Mouse (Mus musculus) neural tube, embryonic 11.5 days (tissue): ENCODE results near the gene Carhsp1. TPM values are rescaled to one million over a fixed set of nuclear protein-coding genes. Genes with fewer than 3 reads are reported as not detected.

ENCODE experiments used
- ATAC-seq: fragments of 200-750 bp; cut with Nextera tagmentation; 2 replicates; pipeline ENCODE4 v1.8.0; 2017; ENCODE audit warnings: moderate number of reproducible peaks, mild to moderate bottlenecking, moderate TSS enrichment, moderate library complexity; ENCODE audit not compliant: insufficient read depth, low FRiP score, low TSS enrichment
- DNase-seq: peaks from one replicate; pipeline ENCODE4 v3.0.0-alpha.2; 2015; ENCODE audit warnings: low spot score
- H3K27ac ChIP-seq: fragments of 300-500 bp; sonication (generic); 2 replicates; pipeline ENCODE4 v1.5.1; 2014; ENCODE audit warnings: low read depth, mild to moderate bottlenecking, low read length
- H3K27me3 ChIP-seq: fragments of 300-500 bp; sonication (generic); 2 replicates; pipeline ENCODE4 v1.6.1; 2014; ENCODE audit warnings: mild to moderate bottlenecking, low read length, mixed read lengths; ENCODE audit not compliant: control insufficient read depth, insufficient read depth
- H3K36me3 ChIP-seq: fragments of 300-500 bp; sonication (generic); 2 replicates; pipeline ENCODE4 v1.6.1; 2014; ENCODE audit warnings: mild to moderate bottlenecking, low read length, moderate library complexity, mixed read lengths; ENCODE audit not compliant: control insufficient read depth, insufficient read depth
- H3K4me1 ChIP-seq: fragments of 300-500 bp; sonication (generic); 2 replicates; pipeline ENCODE4 v1.6.1; 2014; ENCODE audit warnings: low read length, mixed read lengths; ENCODE audit not compliant: control insufficient read depth, insufficient read depth
- H3K4me2 ChIP-seq: fragments of 300-500 bp; sonication (generic); 2 replicates; pipeline ENCODE4 v1.6.1; 2014; ENCODE audit warnings: low read depth, mild to moderate bottlenecking, moderate library complexity
- H3K4me3 ChIP-seq: fragments of 300-500 bp; sonication (generic); 2 replicates; pipeline ENCODE4 v1.5.1; 2014; ENCODE audit warnings: low read depth, low read length
- H3K9ac ChIP-seq: fragments of 300-500 bp; sonication (generic); 2 replicates; pipeline ENCODE4 v1.6.1; 2014; ENCODE audit warnings: mild to moderate bottlenecking, low read length
- H3K9me3 ChIP-seq: fragments of 300-500 bp; sonication (generic); 2 replicates; pipeline ENCODE4 v1.6.1; 2016; ENCODE audit warnings: low read length; ENCODE audit not compliant: control insufficient read depth
- WGBS: fragments of 180-500 bp; shearing (Covaris S2); extraction: QIAGEN DNeasy Blood & Tissue Kit; methylation state at CpG from one replicate; pipeline ENCODE4 v1.1.7; 2014; 5-methylcytosine and 5-hydroxymethylcytosine counted together
- polyA plus RNA-seq: library from polyadenylated mRNA; unstranded; fragments of >200 nt; fragmentation: Nextera tagmentation; extraction: Ambion mirVana; gene quantifications from 2 replicates; pipeline ENCODE4 v1.2.1, GENCODE M21; 2014

The Carhsp1 gene
- polyA plus RNA-seq, 1 experiment from 2014 or later = 78.4 TPM

GRCm38 (mm10) chr16:8639466-8640191, 32.3 kb downstream of the Carhsp1 start:
- Histone ChIP-seq H3K9ac (no peak overlapping the region), H3K4me2 (no peak overlapping the region), H3K27me3 (no peaks in the 10 kb centered on the region), H3K4me1 (peaks cover 10% of the 10 kb centered on the region), H3K36me3 (peaks cover 6% of the 10 kb centered on the region), H3K4me3 (no peak overlapping the region), H3K9me3 (no peaks in the 10 kb centered on the region), H3K27ac (no peak overlapping the region)
- ATAC-seq = no peak
- WGBS = 90% methylated on average over 11 of the region's 11 CpGs
- no peak for DNase-seq

GRCm38 (mm10) chr16:8638131-8638530, 33.8 kb downstream of the Carhsp1 start:
- Histone ChIP-seq H3K27me3 (no peaks in the 10 kb centered on the region), H3K27ac (peak overlapping the region; percentile 63; the same call in 1 of the 2 replicates), H3K9me3 (no peaks in the 10 kb centered on the region), H3K4me1 (peaks cover 10% of the 10 kb centered on the region), H3K36me3 (peaks cover 2% of the 10 kb centered on the region), H3K4me2 (peak overlapping the region; percentile 84), H3K9ac (peak overlapping the region; percentile 76), H3K4me3 (peak overlapping the region; percentile 66)
- 52% methylated on average over 7 of the region's 7 CpGs for WGBS
- no peak for DNase-seq
- ATAC-seq = no peak

- Histone ChIP-seq H3K27me3 (no peaks in the 10 kb centered on the region), H3K4me3 (peak within 1 kb of the TSS; percentile 66), H3K36me3 (peaks cover 2% of the 10 kb centered on the region; the same call in 1 of the 2 replicates), H3K9me3 (no peaks in the 10 kb centered on the region), H3K4me2 (peak within 1 kb of the TSS; percentile 84), H3K27ac (peak within 1 kb of the TSS; percentile 63), H3K4me1 (peaks cover 10% of the 10 kb centered on the region), H3K9ac (peak within 1 kb of the TSS; percentile 76)
- ATAC-seq (peak; percentile 91), DNase-seq (peak; percentile 87)
- WGBS = under 1% methylated on average over 59 of the region's 59 CpGs
Observed at GRCm38 (mm10) chr16:8637217-8638051, 34.5 kb downstream of the Carhsp1 start, which contains the start of the genes Pmm2 and Tmem186. Pmm2 (plus strand) TSS chr16:8637674. Tmem186 (minus strand) TSS chr16:8637712.

GRCm38 (mm10) chr16:8636867-8637216, 35.1 kb downstream of the Carhsp1 start:
- ATAC-seq = peak; percentile 57; the same call in 1 of the 2 replicates
- H3K4me3 ChIP-seq = peak overlapping the region; percentile 66

GRCm38 (mm10) chr16:8631428-8631827, 40.5 kb downstream of the Carhsp1 start:
- WGBS = 95% methylated on average over 5 of the region's 5 CpGs
- DNase-seq = no peak
- peaks cover 5% of the 10 kb centered on the region for H3K4me1 ChIP-seq

More at GRCm38 (mm10) chr16:8636867-8637216, 35.1 kb downstream of the Carhsp1 start:
- Histone ChIP-seq H3K9ac (peak overlapping the region; percentile 76), H3K4me1 (peaks cover 10% of the 10 kb centered on the region), H3K36me3 (peaks cover 2% of the 10 kb centered on the region; the same call in 1 of the 2 replicates), H3K27ac (peak overlapping the region; percentile 63), H3K9me3 (no peaks in the 10 kb centered on the region), H3K4me2 (peak overlapping the region; percentile 84), H3K27me3 (no peaks in the 10 kb centered on the region)
- no peak for DNase-seq
- under 1% methylated on average over 13 of the region's 13 CpGs for WGBS

GRCm38 (mm10) chr16:8630419-8630818, 41.5 kb downstream of the Carhsp1 start:
- Histone ChIP-seq H3K9me3 (no peaks in the 10 kb centered on the region), H3K9ac (no peak overlapping the region), H3K27ac (no peak overlapping the region), H3K27me3 (no peaks in the 10 kb centered on the region), H3K4me1 (no peaks in the 10 kb centered on the region), H3K4me2 (no peak overlapping the region), H3K36me3 (peaks cover 2% of the 10 kb centered on the region; the same call in 1 of the 2 replicates), H3K4me3 (no peak overlapping the region)
- ATAC-seq (no peak), DNase-seq (no peak)
- 90% methylated on average over 2 of the region's 2 CpGs for WGBS

More at GRCm38 (mm10) chr16:8631428-8631827, 40.5 kb downstream of the Carhsp1 start:
- no peaks in the 10 kb centered on the region for H3K27me3 ChIP-seq
- H3K9me3 ChIP-seq = no peaks in the 10 kb centered on the region
- peaks cover 2% of the 10 kb centered on the region; the same call in 1 of the 2 replicates for H3K36me3 ChIP-seq
- no peak overlapping the region for H3K9ac ChIP-seq
- no peak overlapping the region for H3K27ac ChIP-seq
- no peak overlapping the region for H3K4me3 ChIP-seq
- no peak for ATAC-seq
- H3K4me2 ChIP-seq = no peak overlapping the region

- Histone ChIP-seq H3K9me3 (no peaks in the 10 kb centered on the region), H3K27me3 (no peaks in the 10 kb centered on the region), H3K4me2 (no peak overlapping the region), H3K4me1 (peaks cover 9% of the 10 kb centered on the region; the same call in 1 of the 2 replicates), H3K9ac (no peak overlapping the region), H3K4me3 (no peak overlapping the region), H3K27ac (no peak overlapping the region), H3K36me3 (no peaks in the 10 kb centered on the region)
- DNase-seq (no peak), ATAC-seq (no peak)
- WGBS = 77% methylated on average over 16 of the region's 16 CpGs
Observed at GRCm38 (mm10) chr16:8620315-8621115, 51.4 kb downstream of the Carhsp1 start.

- Histone ChIP-seq H3K4me2 (no peak overlapping the region), H3K9me3 (no peaks in the 10 kb centered on the region), H3K36me3 (no peaks in the 10 kb centered on the region), H3K27ac (no peak overlapping the region), H3K4me3 (no peak overlapping the region), H3K4me1 (peaks cover 9% of the 10 kb centered on the region; the same call in 1 of the 2 replicates), H3K9ac (no peak overlapping the region), H3K27me3 (no peaks in the 10 kb centered on the region)
- DNase-seq = peak; percentile 24
- no peak for ATAC-seq
- WGBS = 15% methylated on average over 10 of the region's 10 CpGs
Observed at GRCm38 (mm10) chr16:8619659-8620314, 52.2 kb downstream of the Carhsp1 start.
